Mouse (Mus musculus): ENCODE measurements around the gene Crlf3.

GRCm38 (mm10) chr11:80046856-80047255 lies 33.9 kb downstream of the Crlf3 start:
- no peak for TF ChIP-seq CTCF (IDR thresholded peaks at IDR 0.05; ENCODE audit: control insufficient read depth, insufficient read depth, low read length)
- TF ChIP-seq POLR2A (IDR thresholded peaks at IDR 0.05; ENCODE audit: borderline replicate concordance, control insufficient read depth, low read depth, low read length) = no peak

All from bone marrow, adult 2 months (tissue).